Mouse (Mus musculus) CH12.LX (cell line): Measurements from ENCODE around the gene Sit1. TPM values are rescaled to one million over a fixed set of nuclear protein-coding genes. Genes with fewer than 3 reads are reported as not detected.

Experiments
- DNase-seq: peaks from one replicate; pipeline ENCODE4 v3.0.0-alpha.2; 2013; ENCODE audit errors: extremely low read depth
- H3K27ac ChIP-seq: 2 replicates; pipeline ENCODE4 v1.5.1; 2012; ENCODE audit warnings: low read depth, mild to moderate bottlenecking, control low read depth, moderate library complexity; ENCODE audit not compliant: insufficient read depth
- H3K27me3 ChIP-seq: replicated peaks from 2 replicates; pipeline ENCODE3; 2012; ENCODE audit warnings: inconsistent platforms
- H3K36me3 ChIP-seq, 2 experiments: replicated peaks in 1 of 2; 2 replicates each; pipeline versions ENCODE3 to v1.6.1; 2012; ENCODE audit warnings: inconsistent platforms in 1 of 2, low read length in 1 of 2, mild to moderate bottlenecking in 1 of 2, mixed read lengths in 1 of 2, moderate library complexity in 1 of 2; ENCODE audit not compliant: control insufficient read depth in 1 of 2, insufficient read depth in 1 of 2
- H3K4me1 ChIP-seq, 2 experiments: 2 replicates each; pipeline ENCODE4 v1.6.1; 2012; ENCODE audit warnings: inconsistent platforms in 1 of 2, moderate library complexity in 1 of 2; ENCODE audit not compliant: insufficient read depth in 2 of 2, control insufficient read depth in 1 of 2
- H3K4me2 ChIP-seq: 2 replicates; pipeline ENCODE4 v1.6.1; 2012; ENCODE audit warnings: low read depth, mild to moderate bottlenecking, control low read depth; ENCODE audit not compliant: poor library complexity, insufficient read depth, severe bottlenecking
- H3K4me3 ChIP-seq, 3 experiments: fragments of 150-350 bp in 1 of 3; sonication (generic) in 1 of 3; replicated peaks in 1 of 3; 2 replicates each; pipeline versions ENCODE3 to v1.5.1; 2011 to 2012; ENCODE audit warnings: low read depth in 2 of 3, low read length in 2 of 3, mild to moderate bottlenecking in 2 of 3, moderate library complexity in 2 of 3, control low read depth in 1 of 3, improper control_type of control experiment in 1 of 3, inconsistent platforms in 1 of 3, mixed read lengths in 1 of 3; ENCODE audit not compliant: poor library complexity in 1 of 3
- H3K79me2 ChIP-seq: replicated peaks from 2 replicates; pipeline ENCODE4 v1.6.1; 2012; ENCODE audit warnings: mild to moderate bottlenecking, moderate library complexity; ENCODE audit not compliant: control insufficient read depth, poor library complexity, insufficient read depth, severe bottlenecking; ENCODE audit errors: extremely low read depth
- H3K9ac ChIP-seq: 2 replicates; pipeline ENCODE4 v1.6.1; 2012; ENCODE audit warnings: low read depth, mild to moderate bottlenecking, control low read depth, moderate library complexity; ENCODE audit not compliant: insufficient read depth
- H3K9me3 ChIP-seq: replicated peaks from 2 replicates; pipeline ENCODE3; 2012; ENCODE audit warnings: low read length, inconsistent platforms, mixed read lengths
- BHLHE40 ChIP-seq: IDR thresholded peaks from 2 replicates; pipeline ENCODE4 v1.6.1; 2011; ENCODE audit warnings: mild to moderate bottlenecking, low read depth, low read length, improper control_type of control experiment
- CHD1 ChIP-seq: IDR thresholded peaks from 2 replicates; pipeline ENCODE4 v1.6.1; 2012; ENCODE audit warnings: low read depth, low read length, improper control_type of control experiment, inconsistent platforms
- CTCF ChIP-seq, 2 experiments: IDR thresholded peaks in 1 of 2; conservative IDR thresholded peaks in 1 of 2; 2 replicates each; pipeline ENCODE4 v1.5.1; 2011 to 2012; ENCODE audit warnings: low read depth in 2 of 2, low read length in 2 of 2, improper control_type of control experiment in 1 of 2, inconsistent platforms in 1 of 2, mild to moderate bottlenecking in 1 of 2, moderate library complexity in 1 of 2
- EP300 ChIP-seq: IDR thresholded peaks from 2 replicates; pipeline ENCODE4 v1.6.1; 2011; ENCODE audit warnings: low read length, improper control_type of control experiment
- GABPA ChIP-seq: IDR thresholded peaks from 2 replicates; pipeline ENCODE4 v1.6.1; 2012; ENCODE audit warnings: low read depth, low read length, improper control_type of control experiment, inconsistent platforms; ENCODE audit not compliant: insufficient replicate concordance
- HCFC1 ChIP-seq: IDR thresholded peaks from 2 replicates; pipeline ENCODE4 v1.6.1; 2012; ENCODE audit warnings: low read depth, mild to moderate bottlenecking, inconsistent platforms, low read length, improper control_type of control experiment
- JUND ChIP-seq: conservative IDR thresholded peaks from 2 replicates; pipeline ENCODE4 v1.6.1; 2011; ENCODE audit warnings: low read depth, low read length, improper control_type of control experiment
- MAFK ChIP-seq: IDR thresholded peaks from 2 replicates; pipeline ENCODE4 v1.6.1; 2011; ENCODE audit warnings: low read length, improper control_type of control experiment; ENCODE audit not compliant: insufficient replicate concordance
- NELFE ChIP-seq: IDR thresholded peaks from 2 replicates; pipeline ENCODE4 v1.6.1; 2011; ENCODE audit warnings: low read depth, low read length, improper control_type of control experiment
- NRF1 ChIP-seq: IDR thresholded peaks from 2 replicates; pipeline ENCODE4 v1.6.1; 2014; ENCODE audit warnings: low read depth, mild to moderate bottlenecking, inconsistent platforms, low read length, improper control_type of control experiment, moderate library complexity
- PAX5 ChIP-seq: IDR thresholded peaks from 2 replicates; pipeline ENCODE4 v1.6.1; 2012; ENCODE audit warnings: low read length, inconsistent platforms, mixed read lengths
- RAD21 ChIP-seq: IDR thresholded peaks from 2 replicates; pipeline ENCODE4 v1.6.1; 2011; ENCODE audit warnings: low read depth, mild to moderate bottlenecking, low read length, improper control_type of control experiment, moderate library complexity
- SIN3A ChIP-seq: IDR thresholded peaks from 2 replicates; pipeline ENCODE4 v1.6.1; 2012; ENCODE audit warnings: low read length, improper control_type of control experiment, inconsistent platforms
- TBP ChIP-seq: conservative IDR thresholded peaks from 2 replicates; pipeline ENCODE4 v1.6.1; 2011; ENCODE audit warnings: low read depth, low read length, improper control_type of control experiment
- TCF12 ChIP-seq: IDR thresholded peaks from 2 replicates; pipeline ENCODE4 v1.6.1; 2014; ENCODE audit warnings: low read depth, mild to moderate bottlenecking, inconsistent platforms, low read length, improper control_type of control experiment
- USF2 ChIP-seq: conservative IDR thresholded peaks from 2 replicates; pipeline ENCODE4 v1.6.1; 2011; ENCODE audit warnings: low read depth, low read length, improper control_type of control experiment
- ZMIZ1 ChIP-seq: IDR thresholded peaks from 2 replicates; pipeline ENCODE4 v1.6.1; 2012; ENCODE audit warnings: low read depth, mild to moderate bottlenecking, inconsistent platforms, low read length, improper control_type of control experiment
- dilution Hi-C: fragments of 300-500 bp; cut with MboI; formaldehyde crosslinking; loops from 2 replicates; pipeline ENCODE4 v1.14.3; 2020; ENCODE audit warnings: low sequenced_read_pairs; ENCODE audit not compliant: extremely low pct_unique_long_range_greater_than_20kb, extremely low pct_ligation_motif_present
- in situ Hi-C: fragments of 300-500 bp; cut with MboI; formaldehyde crosslinking; loops from 3 replicates; pipeline ENCODE4 v1.14.3; 2019; ENCODE audit warnings: low sequenced_read_pairs, low pct_ligation_motif_present, low pct_unique_long_range_greater_than_20kb, mixed read lengths
- polyA plus RNA-seq: library from polyadenylated mRNA; unstranded; fragments of >175 nt; gene quantifications from 2 replicates; pipeline ENCODE4 v1.2.1, GENCODE M21; 2012; ENCODE audit warnings: low read depth; ENCODE audit not compliant: insufficient read length
- total RNA-seq, 2 experiments: library from RNA; depleted of rRNA; stranded (reverse); fragments of 300-350 nt in 1 of 2; fragments of >200 nt in 1 of 2; gene quantifications; 2 replicates each; pipeline ENCODE4 v1.2.3; 2012 to 2014

The Sit1 gene
- total and polyA plus RNA-seq, 3 experiments, result 2.8 to 10.5 (median 10.1) TPM

- H3K36me3 ChIP-seq, result no peaks in the 10 kb centered on the region
- H3K4me2 ChIP-seq, result peak overlapping the region; percentile 18; the same call in 1 of the 2 replicates
- dilution Hi-C loops, result no loop called here
- H3K9ac ChIP-seq, result no peak overlapping the region
- in situ Hi-C loops, result no loop called here
- H3K4me1 ChIP-seq, result no peaks in the 10 kb centered on the region
- no peak for DNase-seq
- H3K79me2 ChIP-seq, result no peaks in the 10 kb centered on the region
- peaks cover 88% of the 10 kb centered on the region for H3K27me3 ChIP-seq
- no peak overlapping the region for H3K4me3 ChIP-seq
- H3K9me3 ChIP-seq, result no peaks in the 10 kb centered on the region
- TF ChIP-seq EP300 (no peak), TBP (no peak), ZMIZ1 (no peak), NRF1 (no peak), CHD1 (no peak)
- no peak overlapping the region for H3K27ac ChIP-seq
Measured at GRCm38 (mm10) chr4:43507938-43508665, 24.6 kb upstream of the Sit1 start.

GRCm38 (mm10) chr4:43506536-43507185 is 23.1 kb upstream of the Sit1 start, which contains the start of gene Car9:
Gene Car9, plus strand, starts transcription at chr4:43506966.
- Histone ChIP-seq H3K9ac (no peak within 1 kb of the TSS), H3K9me3 (no peaks in the 10 kb centered on the region), H3K4me3 (no peak within 1 kb of the TSS), H3K79me2 (no peaks in the 10 kb centered on the region), H3K4me1 (no peaks in the 10 kb centered on the region), H3K36me3 (no peaks in the 10 kb centered on the region), H3K4me2 (no peak within 1 kb of the TSS), H3K27ac (no peak within 1 kb of the TSS), H3K27me3 (peaks cover 88% of the 10 kb centered on the region)
- TF ChIP-seq ZMIZ1, result no peak
- no peak for TF ChIP-seq RAD21
- TF ChIP-seq NELFE, result no peak
- no peak for TF ChIP-seq JUND
- TF ChIP-seq BHLHE40, result no peak
- no peak for TF ChIP-seq PAX5
- no peak for TF ChIP-seq CHD1
- TF ChIP-seq MAFK, result no peak
- no peak for TF ChIP-seq GABPA
- no peak for TF ChIP-seq USF2
- TF ChIP-seq HCFC1, result no peak
- no peak for TF ChIP-seq CTCF (conservative IDR thresholded peaks at IDR 0.05 in 1 of 2, IDR thresholded peaks at IDR 0.05 in 1 of 2; ENCODE audit: low read depth in 2 of 2, low read length in 2 of 2)
- TF ChIP-seq TCF12, result no peak
- TF ChIP-seq SIN3A, result no peak
- dilution Hi-C loops (no loop called here), in situ Hi-C loops (no loop called here)
- no peak for DNase-seq
